8 mouse cellular contexts compared by ENCODE assay signal in the genomic region with DNA sequence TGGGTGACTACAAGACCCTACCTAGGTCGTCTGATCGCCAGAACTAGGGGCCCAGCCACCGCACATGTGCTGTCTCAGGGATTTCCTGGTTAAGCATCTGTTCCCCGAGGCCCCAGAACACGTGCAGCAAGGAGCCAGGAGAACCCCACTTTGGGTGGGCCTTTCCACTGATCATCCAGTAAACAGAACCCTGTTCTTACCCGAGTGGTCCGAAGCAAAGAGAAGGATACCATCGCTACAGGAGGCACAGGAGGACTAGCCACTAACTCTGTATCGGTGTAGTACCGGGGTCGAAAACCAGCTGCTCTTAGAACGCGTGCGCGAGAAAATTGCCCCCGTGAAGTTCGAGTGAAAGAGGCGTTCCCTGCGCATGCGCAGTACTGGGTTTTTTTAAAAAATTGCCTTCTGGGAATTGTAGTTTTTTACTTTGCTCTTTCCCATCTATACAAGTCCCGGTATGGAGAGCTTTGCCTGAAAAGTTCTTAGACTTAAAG. TPM values are rescaled to one million over a fixed set of nuclear protein-coding genes. Genes with fewer than 3 reads are reported as not detected.
DNase-seq lines count a peak whose midpoint lies in the region; ATAC-seq lines count a peak whose summit lies in the region.

A gene (minus strand): TSS at position 357 of the 494 bp plus-strand sequence.

- H3K4me3 ChIP-seq in hindbrain, embryonic 13.5 days = peak within 1 kb of the TSS; percentile 50

- peaks cover 58% of the 10 kb centered on the region for H3K27me3 ChIP-seq in hindbrain, embryonic 13.5 days

- peaks cover 73% of the 10 kb centered on the region for H3K4me1 ChIP-seq in hindbrain, embryonic 13.5 days (replicated peaks)

- DNase-seq in WW6 (ENCODE audit: low read depth, low spot score) = peak; percentile 82
- peak; percentile 86 to 90 for DNase-seq in cerebellum, postnatal 25 days
- peak; percentile 70 to 77 for DNase-seq in frontal cortex, postnatal 25 days (ENCODE audit: low spot score in 2 of 2)
- DNase-seq in layer of hippocampus, postnatal 14 days (ENCODE audit: low spot score in 2 of 2) = peak; percentile 84 to 92
- DNase-seq in lung, postnatal 14 days = peak; percentile 88
- peak; percentile 84 for DNase-seq in retina, adult 2 months (ENCODE audit: low read depth, low spot score)
- DNase-seq in thymus, postnatal 25 days = peak; percentile 86

- under 1% methylated on average over 21 of the region's 21 CpGs for WGBS in hindbrain, embryonic 13.5 days

- H3K27ac ChIP-seq in hindbrain, embryonic 13.5 days = peak within 1 kb of the TSS; percentile 9

- H3K36me3 ChIP-seq in hindbrain, embryonic 13.5 days = peaks cover 29% of the 10 kb centered on the region

- peak within 1 kb of the TSS; percentile 70 for H3K9ac ChIP-seq in hindbrain, embryonic 13.5 days

- H3K9me3 ChIP-seq in hindbrain, embryonic 13.5 days = no peaks in the 10 kb centered on the region

- H3K4me2 ChIP-seq in hindbrain, embryonic 13.5 days = peak within 1 kb of the TSS; percentile 76

- peak; percentile 43 for ATAC-seq in hindbrain, embryonic 13.5 days (ENCODE audit: low FRiP score)

RNA-seq across cellular contexts. Expression of the gene that starts here (rescaled TPM):
- polyA plus RNA-seq in hindbrain, embryonic 13.5 days (2015; fragmentation: Nextera tagmentation; extraction: Ambion mirVana) = 52.7 and 57.5 TPM in 2 replicates
- total RNA-seq in layer of hippocampus, postnatal 14 days (2021) = 10 to 100 TPM; 33.0 to 35.5 TPM

Comparison
In these comparisons a context has a peak if more than half of its experiments do, and no peak if none do; other contexts are left out.
1. Peak in every context shown above with its lines: DNase-seq, ATAC-seq, H3K4me3 ChIP-seq and H3K27ac ChIP-seq.